Mouse (Mus musculus): ENCODE data around the gene Aqp7. TPM values are rescaled to one million over a fixed set of nuclear protein-coding genes. Genes with fewer than 3 reads are reported as not detected.
"Not testable (repeated sequence)": the region's sequence is repeated elsewhere in the genome, so short reads cannot be mapped to it uniquely, and the experiment has no call there.

Gene Aqp7
- polyA plus RNA-seq, 1 experiment, result not detected

- TF ChIP-seq POLR2A (IDR thresholded peaks at IDR 0.05; ENCODE audit: insufficient read depth, low read depth, low read length) (no peak), CTCF (IDR thresholded peaks at IDR 0.05; ENCODE audit: insufficient read depth, low read depth, low read length) (no peak)
- no peak overlapping the region for H3K27ac ChIP-seq (ENCODE audit: insufficient read depth, low read depth, low read length)
- 87% methylated on average over 16 of the region's 16 CpGs for WGBS
- H3K4me1 ChIP-seq (ENCODE audit: control insufficient read depth, insufficient read depth, low read length), result no peaks in the 10 kb centered on the region
- no peak overlapping the region for H3K4me3 ChIP-seq (ENCODE audit: insufficient read depth, low read depth, low read length)
These were observed 39.7 kb upstream of the Aqp7 start for GRCm38 (mm10) chr4:41087459-41088298.

- Histone ChIP-seq H3K27ac (ENCODE audit: insufficient read depth, low read depth, low read length) (no peak overlapping the region), H3K4me1 (ENCODE audit: control insufficient read depth, insufficient read depth, low read length) (no peaks in the 10 kb centered on the region), H3K4me3 (ENCODE audit: insufficient read depth, low read depth, low read length) (no peak overlapping the region)
- WGBS, result 87% methylated on average over 9 of the region's 9 CpGs
- TF ChIP-seq CTCF (IDR thresholded peaks at IDR 0.05; ENCODE audit: insufficient read depth, low read depth, low read length), result no peak
- TF ChIP-seq POLR2A (IDR thresholded peaks at IDR 0.05; ENCODE audit: insufficient read depth, low read depth, low read length), result no peak
These were observed 39.0 kb upstream of the Aqp7 start for GRCm38 (mm10) chr4:41086947-41087346.

- TF ChIP-seq CTCF (IDR thresholded peaks at IDR 0.05; ENCODE audit: insufficient read depth, low read depth, low read length) (no peak), POLR2A (IDR thresholded peaks at IDR 0.05; ENCODE audit: insufficient read depth, low read depth, low read length) (no peak)
- WGBS, result 90% methylated on average over 4 of the region's 4 CpGs
- Histone ChIP-seq H3K4me3 (ENCODE audit: insufficient read depth, low read depth, low read length) (no peak overlapping the region), H3K27ac (ENCODE audit: insufficient read depth, low read depth, low read length) (no peak overlapping the region), H3K4me1 (ENCODE audit: control insufficient read depth, insufficient read depth, low read length) (no peaks in the 10 kb centered on the region)
These were observed 36.9 kb upstream of the Aqp7 start for GRCm38 (mm10) chr4:41084819-41085218.

GRCm38 (mm10) chr4:41082803-41083202, 34.9 kb upstream of the Aqp7 start:
- H3K27ac ChIP-seq (ENCODE audit: insufficient read depth, low read depth, low read length); H3K4me3 ChIP-seq (ENCODE audit: insufficient read depth, low read depth, low read length); H3K4me1 ChIP-seq (ENCODE audit: control insufficient read depth, insufficient read depth, low read length): not testable (repeated sequence)
- WGBS, result 83% methylated on average over 4 of the region's 4 CpGs

GRCm38 (mm10) chr4:41081733-41082132, 33.8 kb upstream of the Aqp7 start:
- no peak for TF ChIP-seq CTCF (IDR thresholded peaks at IDR 0.05; ENCODE audit: insufficient read depth, low read depth, low read length)
- no peak for TF ChIP-seq POLR2A (IDR thresholded peaks at IDR 0.05; ENCODE audit: insufficient read depth, low read depth, low read length)
- Histone ChIP-seq H3K27ac (ENCODE audit: insufficient read depth, low read depth, low read length) (no peak overlapping the region), H3K4me1 (ENCODE audit: control insufficient read depth, insufficient read depth, low read length) (no peaks in the 10 kb centered on the region), H3K4me3 (ENCODE audit: insufficient read depth, low read depth, low read length) (no peak overlapping the region)
- WGBS, result 81% methylated on average over 5 of the region's 5 CpGs

- 82% methylated on average over 6 of the region's 6 CpGs for WGBS
- Histone ChIP-seq H3K4me3 (ENCODE audit: insufficient read depth, low read depth, low read length) (no peak overlapping the region), H3K27ac (ENCODE audit: insufficient read depth, low read depth, low read length) (no peak overlapping the region), H3K4me1 (ENCODE audit: control insufficient read depth, insufficient read depth, low read length) (0 out of 2 replicates have a peak, but pooled peaks cover 2% of the 10 kb centered on the region)
- no peak for TF ChIP-seq CTCF (IDR thresholded peaks at IDR 0.05; ENCODE audit: insufficient read depth, low read depth, low read length)
- TF ChIP-seq POLR2A (IDR thresholded peaks at IDR 0.05; ENCODE audit: insufficient read depth, low read depth, low read length), result no peak
These were observed 30.8 kb upstream of the Aqp7 start for GRCm38 (mm10) chr4:41078726-41079125.

- TF ChIP-seq POLR2A (IDR thresholded peaks at IDR 0.05; ENCODE audit: insufficient read depth, low read depth, low read length), result no peak
- TF ChIP-seq CTCF (IDR thresholded peaks at IDR 0.05; ENCODE audit: insufficient read depth, low read depth, low read length), result no peak
- Histone ChIP-seq H3K4me3 (ENCODE audit: insufficient read depth, low read depth, low read length) (no peak overlapping the region), H3K4me1 (ENCODE audit: control insufficient read depth, insufficient read depth, low read length) (0 out of 2 replicates have a peak, but pooled peaks cover 2% of the 10 kb centered on the region), H3K27ac (ENCODE audit: insufficient read depth, low read depth, low read length) (no peak overlapping the region)
- WGBS, result 66% methylated on average over 6 of the region's 6 CpGs
These were observed 26.5 kb upstream of the Aqp7 start for GRCm38 (mm10) chr4:41074461-41074860.

GRCm38 (mm10) chr4:41073008-41073817, 25.3 kb upstream of the Aqp7 start:
- Histone ChIP-seq H3K4me1 (ENCODE audit: control insufficient read depth, insufficient read depth, low read length) (0 out of 2 replicates have a peak, but pooled peaks cover 2% of the 10 kb centered on the region), H3K27ac (ENCODE audit: insufficient read depth, low read depth, low read length) (no peak overlapping the region), H3K4me3 (ENCODE audit: insufficient read depth, low read depth, low read length) (no peak overlapping the region)
- TF ChIP-seq POLR2A (IDR thresholded peaks at IDR 0.05; ENCODE audit: insufficient read depth, low read depth, low read length), result no peak
- no peak for TF ChIP-seq CTCF (IDR thresholded peaks at IDR 0.05; ENCODE audit: insufficient read depth, low read depth, low read length)
- WGBS, result 83% methylated on average over 12 of the region's 12 CpGs

Measured in olfactory bulb, adult 2 months (tissue).